ENCODE assay signal across 22 mouse cellular contexts in the genomic region with DNA sequence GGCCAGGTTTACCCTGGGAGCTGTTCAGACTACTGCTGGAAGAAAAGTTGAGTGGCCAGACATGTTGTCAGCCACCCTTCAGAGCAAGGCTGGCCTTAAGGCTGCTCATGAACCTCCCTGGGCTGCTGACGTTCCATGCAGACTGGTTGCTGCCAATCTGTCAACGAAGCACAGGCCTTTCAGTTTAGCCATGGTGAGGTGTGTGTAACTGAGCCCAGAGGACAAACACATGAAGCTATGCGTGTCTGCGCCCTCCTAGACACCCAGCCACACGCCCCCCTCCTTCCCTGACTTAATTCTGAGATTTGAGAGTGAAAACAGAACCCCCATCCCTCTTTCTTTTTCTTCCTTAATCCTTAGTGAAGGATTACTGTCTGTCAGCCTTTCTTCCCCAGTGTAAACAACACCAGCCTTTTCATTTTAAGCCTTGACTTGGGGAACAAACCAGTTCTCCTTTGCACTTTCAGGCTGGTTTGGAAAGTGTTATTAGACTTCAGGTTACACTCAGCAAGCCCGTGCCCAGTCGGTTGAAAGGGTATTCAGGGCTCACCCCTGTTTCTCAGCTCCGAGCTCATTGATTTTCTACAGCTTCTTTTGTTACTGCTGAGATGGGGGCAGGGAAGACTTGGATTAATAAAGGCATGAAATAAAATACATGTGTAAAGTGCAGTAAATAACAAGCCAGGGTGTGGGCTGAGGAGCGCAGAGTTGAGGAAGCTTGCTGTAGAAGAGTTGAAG.
A peak's percentile ranks its signal among the peaks of the same experiment; 100 is the strongest.
DNase-seq lines count a peak whose midpoint lies in the region; ATAC-seq and TF ChIP-seq lines count a peak whose summit lies in the region.
"Had no signal": no experiment of that assay in that cellular context is flagged by ENCODE, and none has a peak within 500 bp of the region (broad histone marks: within the 10 kb centered on the region; RNA-seq: fewer than 3 reads in every experiment).

No protein-coding gene starts in this region.

- DNase-seq in midbrain, embryonic 11.5 days (ENCODE audit: low spot score, missing footprints) = peak; percentile 84
- peak; percentile 16 for DNase-seq in embryo, embryonic 11 days
- no peak for DNase-seq in limb, embryonic 14.5 days (ENCODE audit: low spot score)
- DNase-seq in liver, postnatal 0 days = no peak
- DNase-seq: adrenal gland, adult 8-10 months; adrenal gland, postnatal 36 days; cerebellum, adult 11 months; cerebellum, adult 8-10 months; cerebellum, postnatal 14 days; gastrocnemius, adult 2 months; gastrocnemius, postnatal 36 days; heart, adult 11 months; heart, postnatal 4 days; kidney, adult 18-20 months had no signal

- H3K4me1 ChIP-seq in midbrain, embryonic 11.5 days (ENCODE audit: control insufficient read depth, insufficient read depth, low read length) = peaks cover 9% of the 10 kb centered on the region
- peaks cover 10% of the 10 kb centered on the region for H3K4me1 ChIP-seq in midbrain, embryonic 13.5 days (replicated peaks)
- H3K4me1 ChIP-seq in embryonic facial prominence, embryonic 12.5 days = no peaks in the 10 kb centered on the region
- no peaks in the 10 kb centered on the region for H3K4me1 ChIP-seq in limb, embryonic 14.5 days (ENCODE audit: control insufficient read depth, insufficient read depth, low read length)
- H3K4me1 ChIP-seq in intestine, embryonic 16.5 days (ENCODE audit: control insufficient read depth, insufficient read depth, low read length) = peaks cover 3% of the 10 kb centered on the region; the same call in 1 of the 2 replicates
- H3K4me1 ChIP-seq in liver, postnatal 0 days (ENCODE audit: insufficient read depth) = no peaks in the 10 kb centered on the region
- H3K4me1 ChIP-seq: heart, embryonic 13.5 days had no signal

- peak; percentile 62 for ATAC-seq in midbrain, embryonic 11.5 days (ENCODE audit: low FRiP score)
- no peak for ATAC-seq in midbrain, embryonic 13.5 days
- peak; percentile 85 for ATAC-seq in embryonic facial prominence, embryonic 12.5 days (ENCODE audit: insufficient number of reproducible peaks, insufficient read depth, low FRiP score, low TSS enrichment)
- ATAC-seq in limb, embryonic 14.5 days (ENCODE audit: low FRiP score, low read depth) = peak; percentile 30; the same call in 1 of the 2 replicates
- ATAC-seq in intestine, embryonic 16.5 days = no peak
- ATAC-seq in liver, postnatal 0 days = no peak
- ATAC-seq: forebrain, embryonic 13.5 days; hindbrain, embryonic 16.5 days; inflammation-experienced regulatory T-cells, adult 6 months had no signal

- no peaks in the 10 kb centered on the region for H3K9me3 ChIP-seq in midbrain, embryonic 11.5 days (ENCODE audit: control insufficient read depth, low read length)
- no peaks in the 10 kb centered on the region for H3K9me3 ChIP-seq in midbrain, embryonic 13.5 days
- H3K9me3 ChIP-seq in embryonic facial prominence, embryonic 12.5 days = no peaks in the 10 kb centered on the region
- H3K9me3 ChIP-seq in limb, embryonic 14.5 days (ENCODE audit: control insufficient read depth, low read length) = no peaks in the 10 kb centered on the region
- no peaks in the 10 kb centered on the region for H3K9me3 ChIP-seq in intestine, embryonic 16.5 days (ENCODE audit: control insufficient read depth, low read length)
- H3K9me3 ChIP-seq in liver, postnatal 0 days (ENCODE audit: low read length) = no peaks in the 10 kb centered on the region
- H3K9me3 ChIP-seq: forebrain, embryonic 13.5 days; heart, embryonic 13.5 days; hindbrain, embryonic 12.5 days had no signal

- WGBS in midbrain, embryonic 11.5 days = 16% methylated on average over 9 of the region's 9 CpGs
- 12% methylated on average over 9 of the region's 9 CpGs for WGBS in midbrain, embryonic 13.5 days
- WGBS in embryonic facial prominence, embryonic 12.5 days = 26% methylated on average over 9 of the region's 9 CpGs
- 43% methylated on average over 9 of the region's 9 CpGs for WGBS in limb, embryonic 14.5 days
- whole genome bisulfite sequencing in intestine, embryonic 16.5 days = 39% methylated on average over 9 of the region's 9 CpGs
- WGBS in liver, postnatal 0 days (ENCODE audit: insufficient replicate concordance) = 64% methylated on average over 9 of the region's 9 CpGs

- no peak overlapping the region for H3K9ac ChIP-seq in midbrain, embryonic 11.5 days (ENCODE audit: low read length)
- no peak overlapping the region for H3K9ac ChIP-seq in midbrain, embryonic 13.5 days (replicated peaks)
- H3K9ac ChIP-seq in embryonic facial prominence, embryonic 12.5 days = no peak overlapping the region
- H3K9ac ChIP-seq in limb, embryonic 14.5 days (ENCODE audit: low read depth, low read length, severe bottlenecking) = no peak overlapping the region
- H3K9ac ChIP-seq in intestine, embryonic 16.5 days (ENCODE audit: low read depth, low read length) = no peak overlapping the region
- H3K9ac ChIP-seq in liver, postnatal 0 days (replicated peaks) = no peak overlapping the region
- H3K9ac ChIP-seq: forebrain, embryonic 13.5 days; heart, embryonic 13.5 days; hindbrain, embryonic 12.5 days had no signal

- H3K4me3 ChIP-seq in midbrain, embryonic 11.5 days (ENCODE audit: low read depth, low read length) = no peak overlapping the region
- H3K4me3 ChIP-seq in midbrain, embryonic 13.5 days (replicated peaks) = no peak overlapping the region
- H3K4me3 ChIP-seq in embryonic facial prominence, embryonic 12.5 days = no peak overlapping the region
- no peak overlapping the region for H3K4me3 ChIP-seq in limb, embryonic 14.5 days (replicated peaks; ENCODE audit: low read length)
- no peak overlapping the region for H3K4me3 ChIP-seq in intestine, embryonic 16.5 days (ENCODE audit: low read length)
- no peak overlapping the region for H3K4me3 ChIP-seq in liver, postnatal 0 days (ENCODE audit: low read depth, low read length)
- H3K4me3 ChIP-seq: forebrain, embryonic 13.5 days; gastrocnemius, adult 2 months; heart, embryonic 13.5 days; hindbrain, embryonic 12.5 days had no signal

- no peak for TF ChIP-seq EP300 in liver, postnatal 0 days (IDR thresholded peaks at IDR 0.05; ENCODE audit: low read depth)

- TF ChIP-seq POLR2A in limb, embryonic 14.5 days (IDR thresholded peaks at IDR 0.05; ENCODE audit: borderline replicate concordance, extremely low read depth, insufficient read depth, insufficient read length) = no peak

- no peaks in the 10 kb centered on the region for H3K27me3 ChIP-seq in midbrain, embryonic 11.5 days (ENCODE audit: control insufficient read depth, insufficient read depth, low read length)
- H3K27me3 ChIP-seq in midbrain, embryonic 13.5 days = 0 out of 2 replicates have a peak, but pooled peaks cover 3% of the 10 kb centered on the region
- no peaks in the 10 kb centered on the region for H3K27me3 ChIP-seq in embryonic facial prominence, embryonic 12.5 days
- H3K27me3 ChIP-seq in limb, embryonic 14.5 days (ENCODE audit: control insufficient read depth, insufficient read depth, low read length) = no peaks in the 10 kb centered on the region
- H3K27me3 ChIP-seq in intestine, embryonic 16.5 days (replicated peaks; ENCODE audit: control insufficient read depth, insufficient read depth, low read length) = no peaks in the 10 kb centered on the region
- no peaks in the 10 kb centered on the region for H3K27me3 ChIP-seq in liver, postnatal 0 days (ENCODE audit: insufficient read depth, low read length)
- H3K27me3 ChIP-seq: forebrain, embryonic 13.5 days; heart, embryonic 13.5 days; hindbrain, embryonic 12.5 days had no signal

- H3K4me2 ChIP-seq in midbrain, embryonic 11.5 days = no peak overlapping the region
- no peak overlapping the region for H3K4me2 ChIP-seq in midbrain, embryonic 13.5 days (replicated peaks)
- no peak overlapping the region for H3K4me2 ChIP-seq in embryonic facial prominence, embryonic 12.5 days (replicated peaks)
- no peak overlapping the region for H3K4me2 ChIP-seq in limb, embryonic 14.5 days (replicated peaks; ENCODE audit: low read depth, low read length, severe bottlenecking)
- no peak overlapping the region for H3K4me2 ChIP-seq in intestine, embryonic 16.5 days (ENCODE audit: low read depth, low read length)
- no peak overlapping the region for H3K4me2 ChIP-seq in liver, postnatal 0 days (ENCODE audit: low read depth, low read length)
- H3K4me2 ChIP-seq: forebrain, embryonic 13.5 days; heart, embryonic 13.5 days; hindbrain, embryonic 12.5 days had no signal

- no peak for TF ChIP-seq CTCF in liver, postnatal 0 days (IDR thresholded peaks at IDR 0.05; ENCODE audit: low read depth)

- no peak overlapping the region for H3K27ac ChIP-seq in midbrain, embryonic 11.5 days (ENCODE audit: low read depth, low read length)
- H3K27ac ChIP-seq in midbrain, embryonic 13.5 days = no peak overlapping the region
- H3K27ac ChIP-seq in embryonic facial prominence, embryonic 12.5 days = peak overlapping the region; percentile 8
- H3K27ac ChIP-seq in limb, embryonic 14.5 days (replicated peaks; ENCODE audit: low read depth, low read length) = no peak overlapping the region
- H3K27ac ChIP-seq in intestine, embryonic 16.5 days (ENCODE audit: low read length) = no peak overlapping the region
- H3K27ac ChIP-seq in liver, postnatal 0 days (ENCODE audit: low read depth) = no peak overlapping the region
- H3K27ac ChIP-seq: forebrain, embryonic 13.5 days; gastrocnemius, adult 2 months; heart, embryonic 13.5 days; hindbrain, embryonic 12.5 days had no signal

- H3K36me3 ChIP-seq in midbrain, embryonic 11.5 days (ENCODE audit: control insufficient read depth, insufficient read depth, low read length) = no peaks in the 10 kb centered on the region
- H3K36me3 ChIP-seq in midbrain, embryonic 13.5 days = no peaks in the 10 kb centered on the region
- no peaks in the 10 kb centered on the region for H3K36me3 ChIP-seq in embryonic facial prominence, embryonic 12.5 days
- H3K36me3 ChIP-seq in limb, embryonic 14.5 days (ENCODE audit: control insufficient read depth, insufficient read depth, low read length) = no peaks in the 10 kb centered on the region
- no peaks in the 10 kb centered on the region for H3K36me3 ChIP-seq in intestine, embryonic 16.5 days (ENCODE audit: control insufficient read depth, insufficient read depth, low read length)
- no peaks in the 10 kb centered on the region for H3K36me3 ChIP-seq in liver, postnatal 0 days (replicated peaks; ENCODE audit: insufficient read depth, low read length)
- H3K36me3 ChIP-seq: heart, embryonic 13.5 days; hindbrain, embryonic 12.5 days had no signal

Comparison
In these comparisons a context has a peak if more than half of its experiments do, and no peak if none do; other contexts are left out.
1. ATAC-seq: peak in midbrain, embryonic 11.5 days (single experiment), embryonic facial prominence, embryonic 12.5 days (single experiment) and limb, embryonic 14.5 days (single experiment); none in midbrain, embryonic 13.5 days (single experiment), intestine, embryonic 16.5 days (single experiment) and liver, postnatal 0 days (single experiment).
2. DNase-seq: peak in midbrain, embryonic 11.5 days (single experiment) and embryo, embryonic 11 days (single experiment); none in limb, embryonic 14.5 days (single experiment) and liver, postnatal 0 days (single experiment).